Mouse (Mus musculus): ENCODE measurements around the gene Ring1.

Ring1 gene

DNA sequence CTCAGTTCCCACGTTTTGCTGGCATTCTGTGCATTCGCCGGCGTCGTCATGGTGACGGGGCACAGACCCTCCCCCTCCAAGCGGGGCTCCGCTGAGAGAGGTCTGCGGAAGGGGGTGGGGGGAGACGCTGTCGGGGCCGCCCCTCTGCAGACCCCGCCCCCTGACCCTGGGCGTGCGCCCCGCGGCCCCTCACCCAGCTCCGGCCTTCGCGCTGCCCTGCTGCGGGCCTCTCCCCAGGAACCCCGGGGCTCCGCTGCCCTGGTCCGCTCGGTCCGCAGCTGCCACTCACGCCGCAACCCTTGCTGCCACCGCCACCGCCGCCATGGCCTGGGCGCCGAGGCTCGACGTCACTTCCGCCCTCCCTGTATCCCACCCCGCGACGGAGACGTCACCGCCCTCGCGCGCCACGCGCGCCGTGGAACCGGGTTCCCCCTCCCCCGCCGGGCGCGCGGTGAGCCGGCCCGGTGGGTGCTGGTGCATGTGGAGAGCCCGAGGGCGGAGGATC lies at the start of gene Ring1:
TSS of gene Ring1 (minus strand) at position 364 of the 505 bp plus-strand sequence.
- DNase-seq: peak; percentile 91

DNA sequence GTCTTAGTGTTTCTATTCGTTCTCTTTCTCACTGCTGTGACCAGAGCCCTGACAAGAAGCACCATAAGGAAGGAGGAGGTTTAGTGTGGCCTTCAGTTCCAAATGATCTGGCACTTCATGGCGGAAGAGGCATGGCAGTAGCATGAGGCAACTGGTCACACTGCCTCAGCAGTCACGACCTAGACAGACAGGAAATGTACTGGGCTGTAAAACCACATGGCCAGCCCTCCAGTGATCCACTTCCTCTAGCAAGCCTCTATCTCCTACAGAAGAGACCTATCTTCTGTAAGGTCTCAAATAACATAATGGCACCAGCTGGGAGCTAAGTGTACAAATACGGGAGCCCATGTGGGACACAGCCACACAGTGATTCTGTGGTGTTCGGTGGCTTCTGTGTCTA lies 47.6 kb upstream of the Ring1 start:
- no peak for DNase-seq

DNA sequence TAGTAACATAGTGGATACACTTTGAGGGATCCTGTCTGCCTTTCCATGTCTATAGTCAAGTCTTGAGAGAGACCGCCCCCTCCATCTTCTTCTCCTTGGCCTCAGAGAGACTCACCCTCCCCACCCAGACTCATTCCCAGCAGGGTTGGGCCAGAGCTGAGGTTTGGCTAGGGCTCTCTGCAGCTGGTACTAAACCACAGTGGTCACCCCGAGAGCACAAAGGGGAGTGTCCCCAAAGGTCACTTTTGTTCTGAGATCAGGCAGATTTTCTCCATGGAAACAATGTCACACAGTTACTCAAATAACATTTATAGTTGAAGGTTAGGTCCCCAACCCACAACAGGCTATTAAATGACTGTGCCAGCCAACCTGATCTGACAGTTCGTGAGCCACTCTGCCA lies 44.4 kb upstream of the Ring1 start:
- DNase-seq: no peak

DNA sequence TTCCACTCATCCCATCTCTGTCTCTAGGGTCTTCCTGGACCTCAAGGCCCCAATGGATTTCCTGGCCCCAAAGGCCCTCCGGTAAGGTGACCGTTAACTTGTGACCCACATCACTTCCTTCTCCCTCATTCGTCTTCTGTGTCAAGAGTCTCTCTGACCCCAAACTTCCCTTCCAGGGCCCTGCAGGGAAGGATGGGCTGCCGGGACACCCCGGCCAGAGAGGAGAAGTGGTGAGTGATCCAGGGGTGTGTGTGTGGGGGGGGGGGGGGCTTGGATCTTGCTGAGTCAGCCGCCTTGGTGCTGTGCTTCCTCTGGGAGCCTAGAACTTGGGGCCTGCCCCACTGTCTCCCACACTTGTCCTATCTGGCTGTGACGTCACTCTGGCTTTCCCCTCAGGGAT lies 32.7 kb upstream of the Ring1 start:
- no peak for DNase-seq

DNA sequence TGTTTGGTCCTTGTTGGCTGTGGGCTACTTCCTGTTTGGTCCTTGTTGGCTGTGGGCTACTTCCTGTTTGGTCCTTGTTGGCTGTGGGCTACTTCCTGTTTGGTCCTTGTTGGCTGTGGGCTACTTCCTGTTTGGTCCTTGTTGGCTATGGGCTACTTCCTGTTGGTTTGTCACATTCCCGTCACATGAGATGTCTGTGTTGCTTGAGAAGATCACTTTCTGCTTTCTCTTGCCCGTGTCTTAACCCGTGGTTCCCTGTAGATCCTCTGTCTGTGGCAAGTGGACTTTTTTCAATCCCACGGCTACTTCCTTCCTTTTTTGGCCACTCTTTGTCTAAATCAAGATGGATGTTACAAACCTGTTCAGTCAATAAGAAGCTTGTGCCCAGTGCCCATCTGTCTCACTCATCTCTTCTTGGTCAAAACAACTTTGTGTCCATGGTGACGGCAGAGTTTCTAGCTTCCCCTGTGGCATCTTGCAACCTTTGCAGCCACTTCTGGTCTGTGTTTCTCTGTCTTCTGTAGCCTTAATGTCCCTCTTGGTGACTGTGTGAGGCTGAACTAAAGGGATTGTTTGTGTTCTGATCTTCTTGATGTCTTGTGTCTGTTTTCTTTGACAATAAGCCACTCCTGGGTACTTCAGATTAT lies 23.0 kb upstream of the Ring1 start:
- DNase-seq: no peak

DNA sequence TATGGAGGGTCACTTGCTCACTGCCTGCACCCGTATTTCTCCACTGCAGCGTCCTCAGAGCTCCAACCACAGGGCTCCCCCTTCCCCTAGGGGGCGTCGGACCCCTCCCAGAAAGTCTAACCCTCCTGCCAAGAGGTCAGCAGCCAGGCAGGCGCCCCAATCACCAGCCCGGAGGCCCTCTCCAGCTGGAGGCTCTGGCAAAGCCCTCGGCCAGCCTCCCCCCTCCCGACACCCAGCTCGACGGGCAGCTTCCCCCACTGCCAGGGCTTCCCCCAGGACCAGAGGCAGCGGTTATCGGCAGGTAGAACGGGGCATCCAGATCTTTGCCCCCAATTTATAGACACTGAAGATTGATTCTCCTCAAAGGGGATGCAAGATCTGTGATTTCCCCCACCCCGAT lies 21.5 kb upstream of the Ring1 start:
- no peak for DNase-seq

DNA sequence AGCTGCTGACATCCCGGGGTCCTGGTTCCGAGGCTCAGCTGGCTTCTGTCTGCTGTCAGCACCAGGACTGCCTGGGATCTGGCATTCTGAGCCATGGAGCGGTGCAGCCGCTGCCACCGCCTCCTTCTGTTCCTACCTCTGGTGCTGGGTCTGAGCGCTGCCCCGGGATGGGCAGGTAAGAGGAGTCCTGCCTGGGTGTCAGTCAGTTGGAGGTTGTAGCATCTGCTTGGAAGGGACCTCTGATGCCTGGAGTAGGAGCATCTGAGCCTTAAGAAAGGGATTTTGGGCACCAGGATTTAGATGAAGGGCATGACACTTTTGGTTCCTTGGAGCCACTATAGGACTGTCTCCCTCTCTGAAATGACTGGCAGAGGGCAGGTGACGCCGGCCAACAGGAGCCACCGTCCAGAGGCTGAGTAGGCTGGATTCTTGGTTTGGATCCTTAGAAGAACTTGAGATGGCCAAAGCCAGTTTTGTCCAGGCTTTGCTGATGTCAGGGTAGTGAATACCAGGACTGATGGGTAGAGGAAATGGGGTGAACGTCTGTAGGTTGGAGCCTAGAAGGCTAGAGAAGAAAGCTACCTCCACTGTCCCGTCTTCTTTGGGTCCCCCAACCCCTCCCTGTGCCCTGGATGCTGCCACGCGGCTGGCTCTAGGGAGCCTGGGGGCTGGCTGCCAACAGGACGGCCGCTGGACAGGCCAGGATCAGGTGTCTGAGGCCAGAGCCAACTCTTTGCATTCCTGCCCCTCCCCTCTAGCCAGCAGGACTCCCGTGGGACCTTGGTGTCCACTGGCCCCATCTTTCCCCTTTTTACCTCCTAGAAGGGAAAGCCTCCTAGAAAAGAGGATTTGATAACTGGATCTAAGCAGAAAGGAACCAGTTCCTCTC lies 15.3 kb upstream of the Ring1 start:
- DNase-seq: no peak

DNA sequence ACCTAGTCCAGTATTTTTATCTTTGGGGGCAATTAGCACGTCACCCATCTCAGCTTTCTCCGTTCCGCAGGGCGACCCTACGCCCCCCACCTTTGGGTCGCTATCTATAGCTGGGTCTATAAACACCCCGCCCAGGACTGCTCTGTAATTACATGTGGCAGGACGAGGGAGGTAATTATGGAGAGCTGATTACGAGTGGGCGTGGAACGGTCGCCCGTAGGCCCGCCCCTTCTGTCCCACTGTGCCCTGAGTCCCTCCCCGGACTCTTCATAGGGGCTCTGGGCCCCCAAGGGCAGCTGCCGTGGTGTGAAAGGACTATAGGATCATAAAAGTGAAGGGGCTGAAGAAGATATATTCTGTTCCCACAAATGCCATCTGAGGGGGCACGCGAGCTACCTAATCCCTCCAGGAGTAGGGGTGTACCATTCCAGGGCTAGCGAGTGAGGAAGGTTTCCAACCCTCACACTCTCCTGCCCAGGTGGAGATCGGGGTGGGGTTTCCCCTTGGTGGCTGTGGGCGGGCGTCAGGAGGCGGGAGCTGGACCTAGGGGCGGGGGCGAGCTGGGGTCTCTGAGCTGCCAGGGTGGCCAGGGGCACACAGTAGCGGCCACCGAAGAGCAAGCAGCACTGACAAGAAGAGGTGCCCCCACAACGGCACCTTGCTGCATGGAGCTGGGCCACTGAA lies 14.5 kb upstream of the Ring1 start, which contains the start of gene Col11a2:
TSS of gene Col11a2 (plus strand) at position 560 of the 684 bp plus-strand sequence.
- no peak for DNase-seq

DNA sequence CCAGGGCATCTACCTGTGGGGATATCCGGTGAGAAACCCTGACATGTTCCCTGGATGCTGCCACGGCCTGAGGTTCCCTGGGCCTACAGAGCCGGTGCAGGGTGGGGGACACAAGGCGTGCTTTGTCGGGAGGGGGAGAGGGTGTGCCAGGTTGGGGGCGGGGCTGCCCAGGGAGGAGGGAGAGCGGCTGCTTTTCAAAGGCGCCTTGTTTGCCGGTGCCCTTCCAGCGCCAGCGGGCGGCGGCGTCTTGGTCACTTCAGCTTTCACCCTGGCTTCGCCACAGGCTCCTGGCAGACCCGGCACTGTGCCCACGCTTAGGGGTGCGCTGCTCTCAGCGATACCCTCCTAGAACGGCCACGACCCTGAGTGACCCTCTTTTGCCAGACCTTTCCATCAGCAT lies 14.0 kb upstream of the Ring1 start:
- DNase-seq: peak; percentile 70

DNA sequence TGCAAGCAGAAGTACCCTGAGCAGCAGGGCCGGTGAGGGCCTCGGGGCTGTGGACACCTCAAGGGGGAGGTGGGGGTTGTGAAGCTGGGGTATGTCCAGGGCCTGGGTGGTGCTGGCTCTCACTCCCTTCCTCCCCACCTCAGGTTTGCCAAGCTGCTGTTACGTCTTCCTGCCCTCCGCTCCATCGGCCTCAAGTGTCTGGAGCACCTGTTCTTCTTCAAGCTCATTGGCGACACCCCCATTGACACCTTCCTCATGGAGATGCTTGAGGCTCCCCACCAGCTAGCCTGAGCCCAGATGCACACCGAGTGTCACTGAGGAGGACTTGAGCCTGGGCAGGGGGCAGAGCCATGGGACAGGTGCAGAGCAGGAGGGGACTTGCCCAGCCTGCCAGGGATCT lies 12.8 kb upstream of the Ring1 start:
- DNase-seq: no peak

DNA sequence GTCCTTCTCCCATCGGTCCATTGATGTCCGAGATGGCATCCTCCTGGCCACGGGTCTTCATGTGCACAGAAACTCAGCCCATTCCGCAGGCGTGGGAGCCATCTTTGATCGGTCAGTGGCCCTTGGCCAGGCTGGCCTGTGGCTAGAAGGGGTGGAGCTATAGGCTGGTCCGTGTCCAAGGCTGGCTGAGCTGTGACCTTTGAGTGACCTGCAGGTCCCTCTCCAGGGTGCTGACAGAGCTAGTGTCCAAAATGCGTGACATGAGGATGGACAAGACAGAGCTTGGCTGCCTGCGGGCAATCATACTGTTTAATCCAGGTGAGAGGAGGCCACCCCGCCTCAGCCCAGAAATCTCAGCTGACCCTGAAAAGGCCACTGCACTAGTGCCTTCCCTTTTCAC lies 12.2 kb upstream of the Ring1 start:
- DNase-seq: no peak

DNA sequence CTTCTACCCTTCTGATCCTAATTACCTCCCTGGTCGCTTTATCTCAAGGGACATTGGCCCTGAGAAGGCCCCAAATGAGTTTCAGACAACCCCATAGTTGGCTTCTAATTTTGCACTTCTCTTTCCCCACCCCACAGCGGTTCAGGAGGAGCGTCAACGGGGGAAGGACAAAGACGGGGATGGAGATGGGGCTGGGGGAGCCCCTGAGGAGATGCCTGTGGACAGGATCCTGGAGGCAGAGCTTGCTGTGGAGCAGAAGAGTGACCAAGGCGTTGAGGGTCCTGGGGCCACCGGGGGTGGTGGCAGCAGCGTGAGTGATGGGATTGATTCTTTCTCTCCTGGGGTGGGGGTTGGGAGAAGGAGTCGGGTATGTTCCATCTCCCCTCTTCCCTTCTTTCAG lies 11.0 kb upstream of the Ring1 start:
- DNase-seq: no peak

DNA sequence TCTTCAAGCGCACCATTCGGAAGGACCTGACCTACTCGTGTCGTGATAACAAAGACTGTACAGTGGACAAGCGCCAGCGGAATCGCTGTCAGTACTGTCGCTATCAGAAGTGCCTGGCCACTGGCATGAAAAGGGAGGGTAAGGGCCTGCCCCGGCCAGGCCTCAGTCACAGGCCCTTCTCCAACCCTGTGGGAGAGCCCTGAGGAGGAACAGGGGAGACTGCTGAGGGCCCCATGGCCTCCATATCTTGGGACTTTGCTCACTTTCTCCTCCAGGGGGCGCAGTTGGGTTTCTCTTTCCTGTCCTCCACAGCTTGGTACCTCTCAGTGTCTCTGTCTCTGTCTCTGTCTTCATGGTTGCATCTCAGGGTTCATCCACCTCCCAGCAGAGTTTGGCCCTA lies 9.6 kb upstream of the Ring1 start:
- peak; percentile 75 for DNase-seq

DNA sequence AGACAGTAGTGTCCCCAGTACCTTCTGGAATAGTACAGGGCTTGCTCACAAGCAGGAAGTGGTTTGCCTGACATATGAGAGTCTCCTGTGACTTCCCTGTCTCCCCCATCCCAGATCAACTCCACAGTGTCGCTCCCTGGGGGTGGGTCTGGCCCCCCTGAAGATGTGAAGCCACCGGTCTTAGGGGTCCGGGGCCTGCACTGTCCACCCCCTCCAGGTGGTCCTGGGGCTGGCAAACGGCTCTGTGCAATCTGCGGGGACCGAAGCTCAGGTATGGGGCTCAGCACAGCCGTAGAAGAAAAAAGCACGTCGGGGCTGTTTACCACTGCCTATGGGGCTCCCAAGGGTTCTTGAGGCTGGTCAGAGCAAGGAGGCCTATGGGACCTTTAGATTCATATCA lies 9.0 kb upstream of the Ring1 start:
- DNase-seq: no peak

DNA sequence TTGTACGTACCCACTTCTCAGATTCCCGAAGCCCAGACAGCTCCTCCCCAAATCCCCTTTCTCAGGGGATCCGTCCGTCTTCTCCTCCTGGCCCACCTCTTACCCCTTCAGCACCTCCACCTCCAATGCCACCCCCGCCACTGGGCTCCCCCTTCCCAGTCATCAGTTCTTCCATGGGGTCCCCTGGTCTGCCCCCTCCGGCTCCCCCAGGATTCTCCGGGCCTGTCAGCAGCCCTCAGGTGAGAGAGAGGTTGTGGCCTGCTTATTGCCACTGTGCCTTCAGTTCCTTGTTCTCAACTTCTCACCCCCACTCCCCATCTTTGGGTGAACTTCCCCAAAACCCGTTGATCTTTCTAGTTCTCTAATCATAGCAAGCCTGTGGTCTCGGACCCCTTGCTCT lies 8.3 kb upstream of the Ring1 start:
- DNase-seq: no peak

DNA sequence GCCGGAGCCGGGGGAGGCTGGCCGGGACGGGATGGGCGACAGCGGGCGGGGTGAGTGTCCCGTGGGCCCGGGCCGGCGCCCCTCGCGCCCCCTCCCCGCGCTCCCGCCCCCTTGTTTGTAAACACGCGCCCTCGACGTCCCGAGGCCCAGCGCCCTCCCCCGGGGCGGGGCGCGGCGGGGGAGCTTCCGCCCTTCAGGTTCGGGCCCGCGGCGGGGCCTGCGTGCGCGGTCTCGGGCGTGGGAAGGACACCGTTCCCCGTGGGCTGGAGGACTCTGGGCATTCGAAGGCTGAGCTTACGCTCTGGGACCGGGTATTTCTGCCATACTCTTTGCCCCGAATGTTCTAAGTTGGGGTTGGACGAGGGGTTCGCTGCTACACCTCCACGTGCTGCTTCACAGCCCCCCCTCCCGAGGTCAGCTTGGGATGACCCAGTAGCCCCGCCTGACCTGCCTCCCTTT lies 7.7 kb upstream of the Ring1 start:
- no peak for DNase-seq

DNA sequence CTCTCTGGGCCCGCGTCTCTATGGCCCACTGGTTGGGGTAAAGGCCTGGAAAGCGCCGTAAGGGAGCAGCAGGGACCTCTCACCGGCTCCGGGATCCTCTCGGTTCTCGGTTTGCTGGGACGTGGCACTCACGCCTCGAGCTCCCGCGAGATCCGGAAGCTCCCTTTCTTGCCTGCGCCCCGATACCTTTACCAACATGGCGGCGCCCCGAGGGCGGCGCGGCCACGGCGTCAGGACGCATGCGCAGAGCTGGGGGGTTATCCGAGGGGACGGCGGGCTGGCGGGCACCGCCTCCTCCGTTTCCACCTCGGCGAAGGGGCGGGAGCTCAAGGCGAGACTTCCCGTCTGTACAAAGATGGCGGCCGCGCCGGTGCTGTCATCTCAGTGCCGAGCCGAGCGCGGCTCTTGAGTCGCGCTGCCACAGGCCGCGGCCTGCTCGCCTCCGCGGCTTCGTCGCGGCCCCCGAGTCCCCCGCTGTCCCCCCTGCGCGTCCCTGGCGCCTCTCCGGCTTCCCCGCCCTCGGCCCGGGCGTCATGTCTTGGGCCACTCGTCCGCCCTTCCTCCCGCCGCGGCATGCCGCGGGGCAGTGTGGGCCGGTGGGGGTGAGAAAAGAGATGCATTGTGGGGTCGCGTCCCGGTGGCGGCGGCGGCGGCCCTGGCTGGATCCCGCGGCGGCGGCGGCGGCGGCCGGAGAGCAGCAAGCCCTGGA lies 7.1 kb upstream of the Ring1 start, which contains the start of the genes Slc39a7 and Rxrb:
TSS of gene Slc39a7 (minus strand) at position 218 of the 709 bp plus-strand sequence.
TSS of gene Rxrb (plus strand) at position 348 of the 709 bp plus-strand sequence.
- peak; percentile 99 for DNase-seq

DNA sequence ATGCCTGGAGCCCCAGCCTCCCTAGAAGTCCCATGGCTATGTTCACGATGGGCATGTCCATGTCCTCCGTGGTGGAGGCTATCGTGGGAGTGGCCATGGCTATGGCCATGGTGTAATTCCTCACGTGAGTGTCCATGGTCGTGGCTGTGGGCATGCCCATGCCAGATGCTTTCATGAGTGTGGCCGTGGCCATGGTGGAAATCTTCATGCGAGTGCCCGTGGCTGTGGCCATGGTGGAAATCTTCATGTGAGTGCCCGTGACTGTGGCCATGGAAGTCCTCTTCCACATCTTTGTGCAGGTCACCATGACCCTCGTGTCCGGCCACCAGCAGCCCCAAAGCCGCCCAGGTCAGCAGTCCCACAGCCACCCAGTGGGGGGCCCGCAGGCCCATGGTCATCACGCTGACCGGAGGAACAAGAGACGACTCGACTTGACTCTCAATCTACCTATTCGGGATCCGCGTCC lies 6.4 kb upstream of the Ring1 start:
- no peak for DNase-seq

DNA sequence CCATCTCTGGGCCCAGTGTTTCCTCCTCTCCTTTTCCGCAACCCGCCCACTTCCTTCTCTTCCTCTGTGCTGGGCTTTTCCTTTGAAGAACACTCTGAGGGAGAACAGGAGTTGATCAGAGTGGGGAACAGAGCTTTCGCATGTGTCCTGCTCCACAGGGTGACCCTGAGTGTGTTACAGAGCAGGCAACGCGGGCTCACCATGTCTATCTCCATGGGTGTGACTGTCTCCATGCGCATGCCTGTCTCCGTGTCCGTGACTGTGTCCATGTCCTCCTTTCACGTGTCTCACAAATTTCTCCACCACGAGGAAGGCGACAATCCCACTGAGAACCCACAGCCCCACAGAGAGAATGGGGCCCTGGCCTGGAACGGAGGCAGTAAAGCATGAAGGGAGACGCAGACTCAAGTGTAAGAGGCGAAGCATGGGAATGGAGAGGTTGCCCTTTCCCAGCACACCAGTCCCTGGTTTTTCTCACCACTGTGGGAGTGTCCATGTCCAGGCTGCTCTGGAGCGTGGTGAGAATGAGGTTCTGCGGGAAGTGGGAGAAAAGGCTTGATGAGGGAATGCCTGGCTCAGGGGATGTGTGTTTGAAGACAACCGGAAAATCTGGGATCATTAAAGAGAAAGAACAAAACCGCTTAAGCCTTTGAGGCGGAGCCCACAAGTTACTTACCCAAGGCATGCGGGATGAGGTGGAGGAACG lies 5.6 kb upstream of the Ring1 start:
- no peak for DNase-seq

DNA sequence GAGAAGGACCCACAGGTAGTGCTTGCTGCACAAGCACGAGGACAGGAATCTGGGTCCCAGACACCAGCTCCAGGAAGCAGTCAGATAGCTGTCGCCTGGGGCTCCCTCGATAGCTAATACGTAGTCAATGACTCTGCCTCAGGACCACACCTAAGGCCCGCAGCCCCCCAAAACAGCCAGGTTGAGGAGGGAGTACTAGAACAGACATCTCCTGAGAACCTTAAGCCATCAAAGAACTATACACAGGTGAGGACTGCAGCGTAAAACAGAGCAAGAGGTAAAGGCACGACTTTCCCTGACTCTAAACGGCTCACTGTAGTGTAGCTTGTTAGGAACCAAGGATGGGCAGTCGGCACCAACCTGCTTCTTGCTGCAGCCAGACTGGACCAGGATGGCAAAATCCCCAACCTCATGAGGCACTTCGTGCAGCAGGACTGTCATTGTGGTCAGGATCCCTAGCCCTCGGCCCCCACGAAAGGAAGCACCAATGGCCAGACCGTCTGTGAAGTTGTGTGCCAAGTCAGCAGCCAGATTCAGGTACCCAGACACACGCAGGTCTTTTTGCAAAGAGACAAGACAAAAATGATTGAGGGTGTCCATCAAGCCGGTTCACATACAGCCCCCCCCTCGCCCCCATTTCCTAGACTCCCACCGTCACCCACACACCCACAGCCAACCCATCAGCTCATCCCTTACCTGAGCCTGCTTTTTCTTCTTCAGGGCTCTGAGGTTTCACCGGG lies 4.8 kb upstream of the Ring1 start:
- DNase-seq: no peak

DNA sequence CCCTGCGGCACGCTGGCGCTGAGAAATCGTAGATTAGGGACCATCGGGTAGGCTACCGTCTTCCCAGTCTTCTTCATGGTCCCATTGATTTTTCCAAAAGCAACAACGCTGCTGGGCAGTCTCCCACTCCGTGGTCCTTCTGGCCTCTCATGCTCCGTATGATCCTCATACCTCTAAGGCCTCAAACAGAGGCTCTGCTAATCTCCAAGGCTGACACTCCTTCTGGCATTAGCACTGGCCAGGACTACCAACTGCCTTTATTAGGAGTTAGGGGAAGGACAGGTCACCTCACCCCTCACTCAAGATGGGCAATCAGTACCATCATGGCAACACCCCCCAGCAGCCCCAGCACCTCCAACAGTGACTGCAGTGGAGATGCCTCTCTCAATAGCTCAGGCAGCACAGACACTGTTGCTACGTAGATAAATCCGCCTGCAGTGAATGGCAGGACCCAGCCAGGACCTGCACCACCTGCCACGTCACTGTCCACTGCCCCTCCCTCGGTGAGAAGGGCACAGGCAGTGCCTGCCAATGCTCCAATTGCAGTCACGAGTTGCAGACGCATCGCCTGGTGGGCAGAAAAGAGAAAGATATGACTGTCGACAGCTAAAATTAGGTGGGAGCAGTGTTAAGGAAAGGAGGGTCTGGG lies 4.1 kb upstream of the Ring1 start:
- no peak for DNase-seq

All from right cerebral cortex, postnatal 14 days (tissue).